Mouse (Mus musculus): Measurements from ENCODE around the gene Slc25a21.

The Slc25a21 gene

GRCm38 (mm10) chr12:57016324-57016723 is 180.9 kb downstream of the Slc25a21 start:
- no peak for DNase-seq (ENCODE audit: low read depth, low spot score)

- no peak for DNase-seq (ENCODE audit: low read depth, low spot score)
These were observed 188.3 kb downstream of the Slc25a21 start for GRCm38 (mm10) chr12:57009010-57009409.

GRCm38 (mm10) chr12:56986049-56986448 is 211.2 kb downstream of the Slc25a21 start:
- peak; percentile 60 for DNase-seq (ENCODE audit: low read depth, low spot score)

GRCm38 (mm10) chr12:56982066-56982626 is 215.1 kb downstream of the Slc25a21 start:
- DNase-seq (ENCODE audit: low read depth, low spot score): no peak

DNA sequence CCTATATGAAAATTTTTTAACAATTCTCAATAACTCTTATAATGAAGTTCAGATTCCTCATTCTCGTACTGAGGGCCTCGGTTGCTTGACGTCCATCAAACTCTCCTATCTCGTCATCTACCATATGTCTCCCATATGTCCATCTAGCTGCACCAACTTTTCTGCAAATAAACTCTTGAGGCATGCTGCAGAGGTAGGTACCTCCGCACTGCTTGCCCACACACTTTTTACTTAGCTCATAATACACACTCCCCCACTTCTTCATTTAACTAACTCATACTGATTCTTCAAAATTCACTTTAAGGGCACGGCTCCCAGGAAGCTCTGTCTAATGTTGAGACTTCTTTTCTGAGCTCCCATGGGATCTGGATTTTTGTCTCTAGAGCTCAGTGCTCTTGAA is 222.0 kb downstream of the Slc25a21 start:
- DNase-seq (ENCODE audit: low read depth, low spot score): peak; percentile 27

DNA sequence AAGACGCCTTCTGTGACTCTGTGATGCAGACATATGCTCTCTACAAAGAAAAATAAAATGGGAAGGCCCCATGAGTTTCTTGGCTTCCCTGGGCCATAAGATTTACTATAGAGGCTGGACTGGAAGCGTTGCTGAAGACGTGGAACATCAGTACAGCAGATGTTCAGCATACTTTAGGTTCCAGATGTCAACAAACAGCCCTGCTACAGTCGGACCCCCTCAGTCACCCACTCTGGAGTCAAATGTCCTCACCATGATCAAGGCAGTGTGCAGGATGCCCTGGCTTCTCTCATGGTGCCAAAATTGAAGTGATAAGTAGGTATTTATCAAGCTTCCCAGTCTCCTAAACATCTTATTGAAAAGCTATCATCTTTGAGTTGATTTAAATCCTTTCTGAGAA is 234.0 kb downstream of the Slc25a21 start:
- DNase-seq (ENCODE audit: low read depth, low spot score): no peak

DNA sequence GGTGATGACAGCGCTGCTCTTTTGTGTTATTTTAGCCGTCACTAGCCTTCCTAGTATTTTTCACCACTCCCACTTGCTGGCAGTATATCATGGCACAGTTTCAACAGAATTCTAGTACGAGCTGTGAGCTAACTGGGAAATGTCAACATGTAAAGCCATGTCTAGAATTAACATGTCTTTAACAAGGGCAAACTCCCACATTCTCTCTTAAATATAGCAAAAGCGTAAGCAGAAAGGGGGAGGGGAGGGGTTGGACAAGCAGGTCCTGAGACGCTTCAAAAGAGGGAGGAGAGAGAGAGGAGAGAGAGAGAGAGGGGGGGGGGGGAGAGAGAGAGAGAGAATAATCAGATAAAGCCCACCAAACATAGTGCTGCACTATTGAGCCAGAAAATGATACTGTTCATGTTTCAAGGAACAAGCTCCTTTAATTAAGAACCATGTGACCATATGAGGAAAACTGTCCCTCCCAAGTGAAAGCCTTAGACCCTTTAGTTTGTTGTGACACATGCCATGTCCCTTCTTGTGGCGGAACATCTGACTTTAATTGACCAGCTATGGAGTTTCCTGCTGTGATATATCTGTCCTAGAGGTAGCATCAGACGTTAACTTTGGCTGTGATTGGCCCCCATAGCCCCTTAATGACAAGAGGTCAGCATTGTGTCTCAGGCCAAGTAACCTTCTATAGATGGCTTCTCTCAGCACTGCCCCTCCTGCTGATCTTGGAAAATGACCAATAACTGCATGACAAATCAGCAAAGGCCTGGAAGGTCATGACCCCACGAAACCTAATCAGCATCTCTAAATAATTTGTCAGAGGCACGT is 237.8 kb downstream of the Slc25a21 start:
- DNase-seq (ENCODE audit: low read depth, low spot score): peak; percentile 18

GRCm38 (mm10) chr12:56958244-56958643 is 239.0 kb downstream of the Slc25a21 start:
- DNase-seq (ENCODE audit: low read depth, low spot score): no peak

DNA sequence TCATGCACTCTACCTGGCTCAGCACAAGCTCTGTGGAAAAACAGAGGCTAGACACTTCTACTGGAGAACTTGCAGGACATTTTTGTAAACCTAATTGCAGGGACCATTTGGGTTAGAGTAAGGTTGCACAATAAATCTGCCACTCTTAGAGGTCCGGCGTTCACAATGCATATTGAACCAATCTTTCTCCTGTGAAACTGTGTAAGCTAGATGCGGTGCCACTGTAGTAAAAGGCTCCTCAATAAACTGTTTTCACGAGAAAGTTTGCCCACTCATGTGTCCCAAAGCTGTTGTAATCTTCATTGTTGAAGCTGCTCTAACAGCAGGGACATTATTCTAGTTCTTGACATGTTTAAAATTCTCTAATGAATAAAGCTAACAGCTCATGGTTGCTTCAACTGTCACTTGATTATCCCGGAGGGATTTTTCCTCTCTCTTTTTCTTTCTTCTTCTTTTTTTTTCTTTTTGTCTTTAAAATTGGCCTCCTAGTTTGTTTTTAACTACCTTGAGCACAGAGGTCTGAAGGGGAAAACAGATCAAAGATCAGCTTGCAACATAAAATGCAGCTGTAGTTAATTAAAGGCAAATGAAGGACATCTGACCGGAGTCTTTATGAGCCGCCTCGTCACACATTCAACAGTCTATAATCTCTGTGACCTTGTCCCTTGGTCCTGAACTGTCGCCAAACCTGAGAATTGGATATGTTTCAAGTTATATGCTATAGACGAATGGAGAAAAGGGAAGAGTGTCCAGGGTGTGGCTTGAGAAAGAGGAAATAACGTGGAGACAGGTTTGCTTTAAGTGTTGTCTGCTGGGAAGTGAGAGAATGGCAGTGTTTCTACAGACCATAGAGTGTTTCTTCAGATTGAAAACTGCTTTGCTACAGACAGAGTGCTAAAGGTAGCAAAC is 245.3 kb downstream of the Slc25a21 start:
- DNase-seq (ENCODE audit: low read depth, low spot score): no peak

GRCm38 (mm10) chr12:56944265-56944664 is 253.0 kb downstream of the Slc25a21 start:
- no peak for DNase-seq (ENCODE audit: low read depth, low spot score)

DNA sequence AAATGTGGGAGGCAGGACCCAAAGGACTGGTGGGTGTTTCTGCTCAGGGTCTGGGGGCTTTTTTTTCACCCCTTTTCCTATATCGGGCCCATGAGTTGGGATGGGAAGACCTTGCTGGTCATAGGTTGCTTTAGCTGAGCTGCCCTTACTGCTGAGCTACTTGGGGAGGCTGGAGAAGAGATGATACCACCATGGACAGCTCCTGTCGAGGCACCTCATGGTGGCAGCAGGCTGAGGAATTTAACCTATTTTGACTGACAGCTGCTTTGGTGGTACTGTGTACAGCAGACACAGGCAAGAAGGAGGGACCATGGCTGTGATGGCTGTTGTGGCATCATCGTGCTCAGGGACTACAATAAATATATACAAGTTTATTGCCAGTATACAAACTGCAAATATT is 256.4 kb downstream of the Slc25a21 start:
- DNase-seq (ENCODE audit: low read depth, low spot score): no peak

DNA sequence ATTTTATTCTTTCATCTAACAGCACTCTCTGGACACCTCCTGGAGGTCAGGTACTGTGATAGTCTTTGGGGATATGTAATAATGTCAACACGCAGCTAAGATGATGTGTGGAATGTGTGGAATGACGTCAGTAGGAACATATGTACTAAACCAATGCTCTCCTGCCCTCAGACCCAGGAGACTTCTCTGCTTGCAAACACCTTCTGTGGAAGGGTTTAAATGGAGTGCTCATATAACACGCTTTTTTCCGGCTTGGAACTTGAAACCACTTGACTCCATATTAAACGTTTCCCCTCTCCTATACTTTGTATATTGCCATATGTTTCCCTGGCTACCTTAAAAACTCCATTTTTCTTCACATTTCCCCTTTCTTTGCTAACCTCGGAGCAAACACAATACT is 279.1 kb downstream of the Slc25a21 start:
- no peak for DNase-seq (ENCODE audit: low read depth, low spot score)

DNA sequence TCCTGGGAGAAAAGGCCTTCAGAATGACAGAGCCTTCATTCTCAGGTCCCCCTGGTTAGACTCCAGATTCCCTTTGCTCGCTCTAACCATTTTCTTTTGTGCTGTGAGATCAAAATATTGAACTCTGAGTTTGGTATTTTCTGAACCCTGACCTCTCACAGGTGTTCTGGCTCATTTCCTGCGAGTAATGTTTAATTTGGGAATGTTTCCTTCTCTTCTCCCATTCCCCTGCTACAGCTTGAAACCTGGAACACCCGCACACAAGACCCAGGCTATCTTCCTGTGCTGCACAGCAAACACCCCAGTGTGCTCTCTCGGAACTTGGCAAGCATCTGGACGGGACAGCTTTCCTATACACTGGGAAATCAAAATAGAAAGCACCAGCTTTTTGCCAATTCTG is 290.8 kb downstream of the Slc25a21 start:
- DNase-seq (ENCODE audit: low read depth, low spot score): no peak

- no peak for DNase-seq (ENCODE audit: low read depth, low spot score)
These were observed 291.5 kb downstream of the Slc25a21 start for GRCm38 (mm10) chr12:56905652-56906305.

GRCm38 (mm10) chr12:56905222-56905621 is 292.1 kb downstream of the Slc25a21 start:
- no peak for DNase-seq (ENCODE audit: low read depth, low spot score)

DNA sequence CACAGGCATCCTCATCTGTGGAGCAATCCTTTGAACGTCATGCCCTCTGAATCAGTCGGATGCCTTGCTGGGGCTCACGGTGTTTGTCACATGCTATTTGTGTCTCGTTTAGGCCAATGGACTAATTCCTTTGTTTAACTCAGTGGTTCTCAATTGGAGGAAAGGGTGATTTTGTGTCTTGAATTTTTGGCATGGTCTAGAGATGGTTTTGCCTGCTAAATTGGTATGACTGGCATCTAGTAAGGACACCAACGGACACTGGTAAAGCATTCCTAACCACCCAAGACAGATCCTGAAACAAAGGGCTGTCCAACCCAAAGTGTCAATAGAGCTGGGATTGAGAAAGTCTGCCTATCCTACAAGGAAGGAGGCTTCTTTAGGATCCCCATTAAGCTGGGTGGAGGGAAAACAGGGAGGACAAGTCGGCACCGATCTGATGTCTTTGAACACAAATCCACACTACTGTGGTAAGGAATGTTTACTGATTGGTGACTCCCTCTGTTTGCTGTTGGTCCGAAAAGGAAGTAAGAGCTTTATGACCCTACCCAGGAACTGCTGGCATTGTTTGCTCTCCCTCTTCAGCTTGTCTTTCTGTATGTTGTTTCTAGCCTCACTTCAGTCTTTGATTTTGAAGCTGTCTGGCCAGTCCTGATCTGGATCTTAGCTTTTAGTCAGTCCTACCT is 294.4 kb downstream of the Slc25a21 start:
- no peak for DNase-seq (ENCODE audit: low read depth, low spot score)

DNA sequence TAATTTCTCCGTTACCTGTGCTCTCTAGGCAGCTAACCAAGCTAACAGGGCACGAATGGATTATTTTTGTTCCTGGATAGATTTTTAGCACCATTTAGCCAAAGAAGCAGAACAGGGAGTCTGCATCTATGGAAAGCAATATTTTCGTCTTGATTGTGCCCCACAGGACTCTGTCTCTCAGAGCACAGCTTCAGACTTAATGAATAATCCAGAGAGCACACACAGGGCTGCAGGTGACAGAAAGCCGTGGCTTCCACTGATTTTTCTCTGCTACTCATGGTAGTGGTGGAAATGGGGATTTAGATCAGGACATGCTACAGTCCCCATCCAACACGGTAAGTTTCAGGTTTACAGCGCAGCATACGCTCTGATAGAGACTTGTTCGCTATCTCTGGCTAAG is 299.3 kb downstream of the Slc25a21 start:
- no peak for DNase-seq (ENCODE audit: low read depth, low spot score)

GRCm38 (mm10) chr12:56897221-56897937 is 299.9 kb downstream of the Slc25a21 start:
- no peak for DNase-seq (ENCODE audit: low read depth, low spot score)

- DNase-seq (ENCODE audit: low read depth, low spot score): no peak
These were observed 302.3 kb downstream of the Slc25a21 start for GRCm38 (mm10) chr12:56894963-56895362.

DNA sequence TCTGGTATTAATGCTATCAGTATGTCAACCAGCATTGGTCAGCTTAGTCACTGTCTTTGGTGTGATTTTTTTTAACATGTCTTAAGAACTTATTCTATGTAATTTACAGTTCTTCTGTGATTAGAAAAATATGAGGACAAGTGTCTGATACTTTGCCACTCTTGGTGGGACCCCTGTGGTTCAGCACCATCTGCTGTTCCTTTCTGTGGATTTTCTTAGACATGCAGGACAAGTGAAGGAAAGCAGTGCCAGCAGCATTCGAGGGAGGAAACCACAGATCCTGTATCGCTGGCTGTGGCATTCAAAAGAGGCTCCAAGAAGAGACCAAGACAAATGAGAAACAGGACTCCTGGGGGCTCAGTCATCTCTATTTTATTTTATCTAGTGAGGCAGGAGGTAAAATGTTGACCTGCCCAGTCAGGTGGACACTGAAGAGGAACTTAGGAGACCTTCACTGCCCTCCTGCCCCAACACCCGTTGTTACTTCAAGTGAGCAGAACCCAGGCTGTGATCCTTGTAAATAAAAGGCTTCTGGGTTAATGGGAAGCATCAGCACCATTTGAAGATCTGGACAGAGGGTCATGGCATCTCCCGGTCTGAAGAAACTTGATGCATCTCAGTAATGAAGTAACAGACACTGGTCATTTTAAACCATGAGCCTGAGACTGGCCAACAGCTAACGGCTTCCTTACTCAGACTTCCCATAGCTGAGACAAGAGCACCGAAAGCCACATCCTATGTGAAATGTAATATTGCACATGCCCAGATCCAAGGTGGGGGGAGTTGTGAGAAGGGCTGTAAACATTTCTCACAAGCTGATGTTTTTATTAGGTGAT is 306.2 kb downstream of the Slc25a21 start:
- peak; percentile 3 for DNase-seq (ENCODE audit: low read depth, low spot score)
